Mouse (Mus musculus) retina, postnatal 1 day (tissue): ENCODE data around the gene Scly.

Experiments
- DNase-seq: peaks from one replicate; pipeline ENCODE4 v3.0.0-alpha.2; 2012

Scly gene

DNA sequence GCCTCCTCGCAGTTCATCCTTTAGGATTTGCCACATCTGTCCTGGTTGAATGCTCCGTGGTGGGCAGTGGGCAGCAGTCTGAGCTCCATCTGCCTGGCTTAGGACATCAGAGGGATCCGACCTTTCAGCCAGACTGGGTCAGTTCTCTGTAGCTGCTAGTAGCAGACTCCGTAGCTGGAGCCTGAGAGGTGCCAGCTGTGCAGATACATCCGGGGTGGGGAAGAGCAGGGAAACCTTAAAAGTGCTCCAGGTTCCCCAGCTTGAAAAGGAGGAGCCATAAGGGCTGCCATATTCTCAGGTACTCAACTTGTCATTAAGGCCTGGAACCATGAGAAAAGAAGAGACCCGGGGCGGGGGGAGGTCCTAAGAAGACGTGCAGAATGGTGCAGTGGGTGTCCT is 67.7 kb downstream of the Scly start:
- DNase-seq: no peak

DNA sequence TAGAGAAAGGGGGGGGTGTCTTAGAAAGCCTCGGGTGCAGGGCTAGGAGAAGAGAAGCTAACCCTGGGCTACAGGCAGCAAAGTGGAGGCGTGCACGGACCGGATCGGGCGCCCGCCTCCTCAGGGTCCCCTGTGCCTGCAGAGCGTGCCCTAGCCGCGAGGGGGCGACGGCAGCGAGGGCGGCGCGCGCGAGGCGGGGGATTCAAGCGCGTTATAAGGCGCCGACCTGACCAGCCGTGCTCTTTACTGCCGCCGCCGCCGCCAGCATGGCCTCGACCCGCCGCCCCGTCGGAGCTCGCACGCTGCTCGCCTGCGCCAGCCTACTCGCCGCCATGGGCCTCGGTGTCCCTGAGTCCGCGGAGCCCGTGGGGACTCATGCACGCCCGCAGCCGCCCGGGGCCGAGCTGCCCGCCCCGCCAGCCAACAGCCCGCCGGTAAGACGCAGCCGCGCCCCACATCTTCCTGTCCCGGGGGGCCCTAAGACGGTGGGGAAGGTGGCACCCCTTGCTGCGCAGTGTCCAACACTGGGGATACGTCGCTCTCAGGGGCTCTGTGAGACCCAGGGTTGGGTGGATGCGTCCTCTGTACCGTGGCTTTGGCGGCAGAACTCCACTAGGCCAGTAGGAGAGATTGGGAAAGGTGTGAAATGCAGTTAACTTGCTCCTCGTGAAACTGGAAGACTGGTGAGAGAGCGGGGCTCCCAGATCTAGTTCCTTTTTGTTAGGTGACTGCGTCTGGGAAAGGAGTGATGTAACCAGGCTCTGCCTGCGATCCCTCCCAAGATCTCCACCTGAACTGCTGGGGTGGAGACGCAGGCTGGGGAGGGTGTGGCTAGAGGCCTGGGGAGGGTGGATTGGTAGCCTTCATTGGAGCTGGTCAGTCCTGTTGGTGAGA is 68.3 kb downstream of the Scly start, which contains the start of gene Erfe:
Gene Erfe (plus strand): TSS at position 216 of the 894 bp plus-strand sequence.
- DNase-seq: peak; percentile 84

DNA sequence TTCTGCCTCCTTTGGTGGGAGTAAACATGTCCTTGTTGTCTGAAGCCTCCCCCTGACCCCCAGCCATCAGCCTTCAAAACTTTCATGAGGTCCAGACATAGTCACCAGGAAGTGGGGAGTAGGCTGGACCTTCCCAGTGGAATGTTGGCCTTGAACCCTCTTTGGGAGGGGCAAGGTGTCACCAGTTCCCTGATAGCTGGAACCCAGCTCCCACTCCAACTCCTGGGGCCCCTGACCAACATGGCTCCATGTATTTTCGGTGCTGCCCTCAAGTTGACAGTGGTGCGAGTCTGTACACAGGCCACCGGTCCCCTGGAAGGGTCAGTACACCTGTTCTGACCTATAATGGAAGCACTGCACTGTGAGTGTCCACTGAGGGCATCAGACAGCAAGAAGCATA is 69.2 kb downstream of the Scly start:
- no peak for DNase-seq

DNA sequence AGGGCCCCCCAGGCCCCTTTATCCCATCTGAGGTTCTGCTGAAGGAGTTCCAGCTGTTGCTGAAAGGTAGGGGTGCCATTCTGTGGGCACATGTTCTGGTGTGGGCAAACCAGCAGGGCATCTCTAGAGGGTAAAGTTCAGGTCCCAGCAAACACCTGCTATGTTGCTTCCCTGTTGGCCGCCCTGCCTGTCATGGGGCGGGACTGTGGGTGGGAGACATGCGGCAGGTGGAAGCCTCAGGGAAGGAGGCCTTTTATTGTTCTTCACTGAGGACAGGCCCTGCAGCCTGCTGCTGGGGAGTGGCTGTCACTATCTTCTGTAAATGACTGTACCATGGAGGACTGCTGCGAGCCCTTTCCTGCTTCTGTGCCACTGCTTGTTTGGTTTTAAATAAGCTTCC is 71.3 kb downstream of the Scly start:
- no peak for DNase-seq

DNA sequence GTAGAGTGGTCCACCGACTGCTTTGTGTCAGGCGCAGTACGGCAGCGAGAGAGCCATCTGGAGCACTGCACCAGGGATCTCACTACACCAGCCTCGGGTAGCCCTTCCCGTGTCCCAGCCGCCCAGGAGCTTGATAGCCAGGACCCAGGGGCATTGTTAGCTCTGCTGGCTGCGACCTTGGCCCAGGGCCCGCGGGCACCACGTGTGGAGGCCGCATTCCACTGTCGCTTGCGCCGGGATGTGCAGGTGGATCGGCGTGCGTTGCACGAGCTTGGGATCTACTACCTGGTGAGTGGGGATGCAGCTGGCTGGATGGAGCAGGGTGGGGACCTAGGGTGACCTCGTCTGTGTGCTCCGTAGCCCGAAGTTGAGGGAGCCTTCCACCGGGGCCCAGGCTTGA is 71.9 kb downstream of the Scly start:
- peak; percentile 10 for DNase-seq
